22 mouse cellular contexts compared by ENCODE assay signal in genomic region chr8:35296936-35297335, GRCm38 (mm10).
DNase-seq lines count a peak whose midpoint lies in the region; ATAC-seq and TF ChIP-seq lines count a peak whose summit lies in the region.
"Had no signal": no experiment of that assay in that cellular context is flagged by ENCODE, and none has a peak within 500 bp of the region (broad histone marks: within the 10 kb centered on the region; RNA-seq: fewer than 3 reads in every experiment).

No protein-coding gene starts in this region.

- no peak overlapping the region for H3K27ac ChIP-seq in forebrain, embryonic 14.5 days (ENCODE audit: low read depth, low read length)
- no peak overlapping the region for H3K27ac ChIP-seq in forebrain, embryonic 13.5 days
- H3K27ac ChIP-seq: embryonic facial prominence, embryonic 10.5 days; embryonic facial prominence, embryonic 12.5 days; forebrain, embryonic 15.5 days had no signal

- no peak for TF ChIP-seq CTCF in brain, embryonic 14.5 days (IDR thresholded peaks at IDR 0.05; ENCODE audit: borderline replicate concordance, extremely low read depth, insufficient read depth, insufficient read length)

- WGBS in forebrain, embryonic 14.5 days = 23% methylated on average over 6 of the region's 6 CpGs
- WGBS in forebrain, embryonic 13.5 days = 31% methylated on average over 6 of the region's 6 CpGs

- no peak for ATAC-seq in forebrain, embryonic 14.5 days
- no peak for ATAC-seq in forebrain, embryonic 13.5 days
- ATAC-seq: activated CD4-positive, CD25-positive, alpha-beta regulatory T cell, adult 4 months; CD4-positive, CD25-positive, alpha-beta regulatory T cell, adult 4 months; forebrain, embryonic 15.5 days; forebrain, postnatal 0 days; Patski had no signal

- peaks cover 10% of the 10 kb centered on the region; the same call in 1 of the 2 replicates for H3K4me1 ChIP-seq in forebrain, embryonic 14.5 days (ENCODE audit: control insufficient read depth, insufficient read depth, low read length)
- peaks cover 14% of the 10 kb centered on the region for H3K4me1 ChIP-seq in forebrain, embryonic 13.5 days

- no peak overlapping the region for H3K4me2 ChIP-seq in forebrain, embryonic 14.5 days (ENCODE audit: low read length)
- no peak overlapping the region for H3K4me2 ChIP-seq in forebrain, embryonic 13.5 days
- H3K4me2 ChIP-seq: embryonic facial prominence, embryonic 12.5 days; forebrain, embryonic 15.5 days had no signal

- H3K4me3 ChIP-seq in forebrain, embryonic 14.5 days (ENCODE audit: low read depth, low read length) = no peak overlapping the region
- H3K4me3 ChIP-seq in forebrain, embryonic 13.5 days = no peak overlapping the region
- H3K4me3 ChIP-seq: embryonic facial prominence, embryonic 10.5 days; embryonic facial prominence, embryonic 12.5 days; forebrain, embryonic 15.5 days had no signal

- peak; percentile 58 for DNase-seq in forebrain, embryonic 14.5 days (ENCODE audit: low spot score)
- peak; percentile 38 for DNase-seq in MN1 (ENCODE audit: low spot score)
- peak; percentile 72 for DNase-seq in brain, embryonic 14.5 days (ENCODE audit: low read depth)
- DNase-seq in spleen, adult 18-20 months = no peak
- DNase-seq: adrenal gland, adult 8-10 months; adrenal gland, postnatal 14 days; B cell, adult 2 months; cerebellum, adult 11-12 months; cerebellum, adult 2 months; cerebellum, adult 9-10 months; cerebellum, postnatal 10 days; cerebellum, postnatal 25 days; forebrain, postnatal 0 days had no signal

- no peak for TF ChIP-seq POLR2A in brain, embryonic 14.5 days (IDR thresholded peaks at IDR 0.05; ENCODE audit: borderline replicate concordance, extremely low read depth, insufficient read depth, insufficient read length, poor library complexity, severe bottlenecking)

- no peaks in the 10 kb centered on the region for H3K36me3 ChIP-seq in forebrain, embryonic 14.5 days (ENCODE audit: control insufficient read depth, insufficient read depth, low read length)
- no peaks in the 10 kb centered on the region for H3K36me3 ChIP-seq in forebrain, embryonic 13.5 days (ENCODE audit: poor library complexity, severe bottlenecking)
- H3K36me3 ChIP-seq: embryonic facial prominence, embryonic 10.5 days; embryonic facial prominence, embryonic 12.5 days; forebrain, embryonic 15.5 days; G1E had no signal

- no peaks in the 10 kb centered on the region for H3K27me3 ChIP-seq in forebrain, embryonic 14.5 days (replicated peaks; ENCODE audit: control insufficient read depth, insufficient read depth, low read length)
- H3K27me3 ChIP-seq in forebrain, embryonic 13.5 days = no peaks in the 10 kb centered on the region
- H3K27me3 ChIP-seq: CH12.LX; embryonic facial prominence, embryonic 12.5 days; forebrain, embryonic 15.5 days; Patski had no signal

- H3K9ac ChIP-seq in forebrain, embryonic 14.5 days (ENCODE audit: low read length) = no peak overlapping the region
- no peak overlapping the region for H3K9ac ChIP-seq in forebrain, embryonic 13.5 days
- H3K9ac ChIP-seq: embryonic facial prominence, embryonic 12.5 days; forebrain, embryonic 15.5 days; forebrain, postnatal 0 days had no signal

- no peaks in the 10 kb centered on the region for H3K9me3 ChIP-seq in forebrain, embryonic 14.5 days (replicated peaks; ENCODE audit: control insufficient read depth, low read length)
- no peaks in the 10 kb centered on the region for H3K9me3 ChIP-seq in forebrain, embryonic 13.5 days (replicated peaks)
- H3K9me3 ChIP-seq: embryonic facial prominence, embryonic 10.5 days; embryonic facial prominence, embryonic 12.5 days; forebrain, embryonic 15.5 days had no signal

Comparison
In these comparisons a context has a peak if more than half of its experiments do, and no peak if none do; other contexts are left out.
1. DNase-seq: peak in forebrain, embryonic 14.5 days (single experiment), MN1 (single experiment) and brain, embryonic 14.5 days (single experiment); none in spleen, adult 18-20 months (0 of 2).